Mouse (Mus musculus) bone marrow, adult 2 months (tissue): ENCODE measurements around the gene St14.

Experiments
- CTCF ChIP-seq: fragments of 200-500 bp; IDR thresholded peaks from 2 replicates; pipeline ENCODE4 v1.5.1; 2011; ENCODE audit warnings: low read length, control low read depth; ENCODE audit not compliant: control insufficient read depth, insufficient read depth
- POLR2A ChIP-seq: fragments of 200-500 bp; IDR thresholded peaks from 2 replicates; pipeline ENCODE4 v1.6.1; 2011; ENCODE audit warnings: low read depth, mild to moderate bottlenecking, control low read depth, low read length, borderline replicate concordance; ENCODE audit not compliant: control insufficient read depth

DNA sequence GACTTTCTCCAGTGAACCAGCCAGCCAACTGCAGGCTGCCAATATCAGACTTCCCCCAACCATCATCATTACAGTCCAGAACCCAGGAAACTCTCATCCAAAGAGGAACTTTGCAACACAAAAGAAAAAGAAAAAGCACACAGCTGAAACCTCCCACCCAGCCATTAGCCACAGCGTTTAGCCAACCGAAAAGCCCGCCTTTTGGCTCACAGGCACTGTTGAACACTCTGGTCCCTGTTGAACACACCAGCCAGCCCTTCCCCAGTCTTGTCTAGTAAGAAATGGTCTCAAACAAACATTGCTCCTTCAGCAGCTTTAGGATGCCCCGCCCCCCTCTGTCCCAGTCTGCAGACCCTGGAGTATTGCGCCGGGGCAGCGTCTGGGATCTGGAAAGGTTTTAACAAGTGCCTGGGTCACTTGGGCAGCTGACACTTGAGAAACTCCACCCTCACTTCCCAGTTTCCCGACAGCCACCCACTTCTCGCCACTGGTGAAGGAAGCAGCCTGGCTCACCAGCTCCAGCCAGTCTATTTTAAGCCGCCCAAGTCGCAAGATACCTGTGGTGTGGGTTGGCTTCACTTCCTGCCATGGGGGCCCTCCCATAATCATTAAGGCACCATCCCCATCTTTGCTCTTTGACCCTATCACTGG, 11.6 kb downstream of the St14 start:
- TF ChIP-seq CTCF (no peak), POLR2A (no peak)
